Mouse (Mus musculus) CD4-positive, CD25-positive, alpha-beta regulatory T cell, adult 4 months (primary cell): ENCODE results near the gene Dlg2. TPM values are rescaled to one million over a fixed set of nuclear protein-coding genes. Genes with fewer than 3 reads are reported as not detected.

Experiments used
- ATAC-seq: one replicate; pipeline ENCODE4 v1.8.0; 2017
- polyA plus RNA-seq, 2 experiments: library from polyadenylated mRNA; unstranded; fragments of 100-300 nt; shearing (Covaris generic); gene quantifications; one replicate each; pipeline ENCODE4 v1.2.1; 2017

The Dlg2 gene
- polyA plus RNA-seq, 2 experiments from 2014 or later, result 0.50 to 0.86 TPM

DNA sequence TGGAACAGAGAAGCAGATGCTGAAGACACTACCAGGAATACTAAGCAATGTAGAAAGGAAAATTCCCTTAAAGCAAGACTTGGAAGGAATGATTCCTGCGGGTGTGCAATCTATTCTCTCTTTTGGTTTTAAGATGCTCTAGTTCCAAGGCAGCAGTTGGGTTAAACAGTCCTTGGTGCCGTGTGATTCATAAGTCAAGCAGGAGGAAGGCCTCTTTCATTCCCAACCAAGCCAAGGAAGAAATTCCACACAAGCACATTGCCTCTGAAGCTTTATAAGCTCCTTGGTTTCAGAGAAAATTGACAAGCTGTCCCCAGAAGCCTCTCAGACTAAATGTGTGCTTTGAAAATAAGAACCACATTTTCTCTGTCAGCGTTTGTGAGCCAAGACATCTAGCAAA, 1309.4 kb downstream of the Dlg2 start:
- ATAC-seq, result no peak

DNA sequence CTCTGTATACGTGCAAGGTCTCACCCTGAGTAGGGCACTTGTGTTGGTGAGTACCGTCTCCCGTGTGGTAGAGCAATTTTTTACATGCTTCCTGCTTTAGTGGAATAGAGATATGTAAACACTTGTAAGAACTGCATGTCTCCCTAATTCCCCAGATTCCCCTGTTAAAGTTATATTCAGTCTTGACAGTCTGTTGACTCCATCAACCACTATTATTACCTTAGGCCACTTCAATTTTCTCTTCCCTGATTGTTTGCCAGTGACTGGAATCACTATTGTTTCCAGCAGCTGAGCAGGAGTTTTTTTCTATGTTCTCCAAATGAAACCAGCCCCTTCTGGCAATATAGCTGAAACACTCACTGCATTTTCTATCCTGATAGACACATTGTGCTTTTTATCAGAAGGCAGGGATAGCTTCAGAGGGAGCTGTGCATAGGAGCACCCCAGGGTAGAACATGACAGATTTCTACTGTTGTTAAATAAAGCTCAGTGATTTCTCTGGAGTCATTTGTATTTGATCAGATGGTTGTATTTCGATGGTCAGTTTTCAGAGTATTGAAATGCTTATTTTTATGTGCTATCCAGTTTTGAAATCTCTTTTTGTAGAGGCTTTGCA, 1314.6 kb downstream of the Dlg2 start:
- ATAC-seq, result no peak

DNA sequence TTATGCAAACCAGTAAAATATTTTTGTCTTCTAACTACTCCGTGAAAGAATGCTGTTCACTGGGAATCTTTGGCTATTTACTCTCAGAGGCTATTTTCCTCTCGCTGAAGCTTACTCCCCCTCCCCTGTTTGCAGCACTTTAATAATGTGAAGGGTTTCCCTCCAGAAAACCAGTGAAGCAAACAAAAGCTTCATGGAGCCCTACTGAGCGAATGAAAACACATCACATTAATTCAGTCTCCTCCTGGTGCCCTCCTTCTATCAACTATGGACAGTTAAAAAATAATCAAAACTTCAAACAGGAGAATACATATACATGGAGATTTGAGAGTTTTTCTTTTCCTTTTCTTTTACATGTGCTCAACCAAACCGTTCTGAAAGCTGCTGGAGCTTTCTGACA, 1330.2 kb downstream of the Dlg2 start:
- ATAC-seq, result no peak

DNA sequence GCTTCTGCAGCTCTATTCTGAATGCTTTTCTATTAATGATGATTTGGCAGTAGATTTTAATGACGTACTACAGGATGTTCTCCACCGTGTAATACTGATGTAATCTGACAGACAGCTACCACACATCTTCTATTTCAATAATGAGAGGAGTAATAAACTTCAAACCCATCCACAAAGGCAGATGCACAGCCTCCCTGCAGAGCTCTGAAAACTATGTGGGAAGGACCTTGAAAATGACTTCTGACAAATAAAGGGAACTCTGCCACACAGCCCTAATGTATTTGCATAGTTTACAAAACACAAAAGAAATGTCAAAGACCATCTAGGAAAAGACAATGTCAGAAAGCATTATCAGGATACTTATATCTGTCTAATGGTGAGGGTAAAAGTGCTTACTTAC, 1334.3 kb downstream of the Dlg2 start:
- no peak for ATAC-seq

DNA sequence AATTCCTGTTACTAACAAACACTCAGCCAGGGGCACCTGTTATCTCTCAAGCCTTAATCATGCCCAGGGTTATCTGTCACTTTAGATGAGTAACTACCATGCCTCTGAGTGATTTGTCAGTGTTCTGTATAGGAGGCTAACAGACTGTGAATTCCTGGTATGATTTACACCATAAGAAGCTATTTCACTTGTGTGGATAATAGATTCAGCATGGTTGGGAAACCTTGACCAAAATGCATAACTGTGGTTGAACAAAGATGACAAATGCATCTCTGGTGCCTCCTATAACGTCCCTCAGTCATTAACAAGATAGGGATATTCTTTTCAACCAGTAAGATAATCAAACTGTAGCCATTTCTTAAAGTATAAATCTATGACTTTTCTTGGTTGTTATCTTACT, 1341.5 kb downstream of the Dlg2 start:
- ATAC-seq, result no peak

DNA sequence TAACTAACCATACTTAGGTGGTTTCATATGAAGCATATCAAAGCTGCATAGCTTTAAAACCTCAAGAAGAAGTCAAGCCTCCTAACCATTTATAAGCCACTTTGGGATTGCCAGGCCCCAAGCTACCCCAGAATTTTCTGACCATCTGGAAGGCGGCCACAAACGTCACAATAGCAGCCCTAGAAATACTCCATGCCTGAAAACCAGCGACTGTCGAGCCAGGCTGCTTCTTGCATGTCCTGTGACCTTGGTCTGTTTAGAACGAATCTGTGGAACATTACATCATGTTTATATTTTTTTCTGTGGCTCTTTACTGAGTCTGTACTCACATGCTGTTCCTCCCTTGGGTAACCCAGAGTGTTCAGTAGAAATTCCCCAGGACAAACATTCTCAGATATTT, 1355.7 kb downstream of the Dlg2 start:
- ATAC-seq, result no peak

DNA sequence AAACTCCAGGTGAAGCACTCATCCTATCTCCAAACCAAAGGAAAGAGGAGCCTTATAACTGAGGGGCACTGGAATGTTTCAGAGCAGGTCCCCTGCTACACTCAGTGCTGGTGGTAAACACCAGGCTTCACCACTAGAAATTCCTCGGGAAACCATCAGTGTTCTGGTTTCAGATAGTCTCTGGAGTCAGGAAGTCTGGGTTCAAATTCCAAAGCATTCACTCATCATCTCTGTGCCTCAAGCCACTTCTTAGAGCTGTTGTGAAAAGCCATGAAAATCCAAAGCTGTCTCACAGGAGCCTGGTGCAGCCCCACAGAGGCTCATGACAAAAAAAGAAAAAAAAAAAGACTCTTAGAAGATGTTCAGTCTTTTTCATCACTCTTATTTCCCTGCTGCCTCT, 1369.3 kb downstream of the Dlg2 start:
- ATAC-seq, result no peak

DNA sequence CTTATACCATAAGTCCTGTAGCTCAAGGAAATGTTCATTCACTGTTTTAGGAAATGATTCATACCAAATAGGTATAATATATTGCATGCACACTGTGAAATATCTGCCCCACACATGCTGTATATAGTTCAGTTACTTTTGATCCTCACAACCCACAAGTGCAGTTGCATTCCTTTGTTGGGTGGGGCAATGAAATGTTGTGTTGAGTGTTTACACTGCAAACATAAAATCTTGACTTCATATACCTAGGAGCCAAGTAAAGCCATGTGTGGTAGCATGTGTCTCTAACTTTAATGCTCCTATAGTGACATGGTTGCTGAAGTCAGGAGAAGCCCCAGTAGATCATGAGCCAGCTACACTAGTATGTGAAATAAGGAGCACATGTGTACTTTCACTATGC, 1372.9 kb downstream of the Dlg2 start:
- no peak for ATAC-seq

DNA sequence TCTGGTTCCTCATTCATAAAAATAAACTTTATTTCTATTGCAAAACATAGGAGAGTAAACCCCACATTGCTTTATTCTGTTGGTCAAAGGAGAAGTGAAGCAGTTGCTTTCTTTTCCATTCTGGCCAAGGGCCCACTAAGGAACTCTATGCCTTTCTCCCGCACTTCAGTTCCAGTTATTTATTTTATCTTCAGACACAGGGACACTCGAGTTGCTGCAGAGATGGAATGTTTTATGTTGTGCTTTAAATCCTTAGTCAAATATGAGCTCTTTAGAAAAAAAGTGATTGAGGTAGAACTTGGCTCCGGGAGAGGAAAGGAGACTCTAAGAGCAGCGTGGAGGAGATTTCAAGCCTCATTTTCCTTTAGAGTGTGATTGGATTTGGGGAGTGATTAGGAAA, 1377.2 kb downstream of the Dlg2 start:
- no peak for ATAC-seq

DNA sequence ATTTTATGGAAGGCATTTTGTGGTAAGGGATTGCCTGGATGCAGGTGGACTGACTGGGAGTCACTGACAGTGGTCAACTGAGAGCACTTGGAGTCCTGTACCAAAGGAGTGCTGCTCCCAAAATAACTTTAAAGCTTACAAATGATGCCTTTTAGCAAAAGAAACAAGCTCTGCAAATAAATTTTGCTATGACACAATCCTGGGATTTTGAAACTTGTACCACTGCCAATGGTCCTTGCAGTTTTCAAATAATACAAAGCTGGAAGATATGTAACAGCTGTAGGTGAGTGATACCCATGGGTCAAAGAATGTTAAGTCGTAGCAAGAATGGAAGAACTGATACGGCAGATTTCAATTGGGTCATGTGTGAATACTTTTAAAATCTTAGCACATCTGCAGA, 1380.5 kb downstream of the Dlg2 start:
- ATAC-seq, result no peak

DNA sequence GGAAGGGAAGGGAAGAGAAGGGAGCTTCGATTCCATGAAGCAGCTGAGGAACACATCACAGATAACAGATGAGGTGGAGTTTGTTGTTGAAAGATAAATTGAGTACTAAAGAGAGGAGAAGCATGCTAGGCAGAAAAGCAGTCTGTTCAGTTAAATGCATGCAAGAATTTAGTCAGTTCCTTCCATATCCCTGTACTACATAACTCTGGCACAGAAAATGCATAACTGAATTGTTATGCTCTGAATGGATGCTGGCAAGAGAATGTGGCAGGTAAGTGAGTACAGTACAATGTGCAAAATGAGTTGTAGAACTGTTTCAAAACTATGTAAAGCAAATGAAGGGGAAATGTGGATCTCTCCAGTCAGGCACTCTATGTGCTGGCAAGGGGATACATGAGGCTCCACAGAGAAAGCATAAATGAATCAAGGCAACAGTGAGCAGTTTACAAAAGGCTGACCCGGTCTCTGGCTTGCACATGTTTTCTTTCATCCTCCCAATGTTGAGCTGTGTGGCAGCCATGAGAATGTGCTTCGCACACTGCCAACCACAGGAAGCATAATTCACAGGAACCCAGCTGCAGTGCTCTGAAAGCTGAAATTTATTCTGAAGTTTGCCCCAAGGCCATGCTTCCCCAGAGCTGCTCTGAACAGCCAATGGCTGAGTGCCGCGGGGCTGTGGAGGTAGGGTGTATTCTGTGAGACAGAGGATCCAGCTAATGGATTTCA, 1386.5 kb downstream of the Dlg2 start:
- no peak for ATAC-seq

DNA sequence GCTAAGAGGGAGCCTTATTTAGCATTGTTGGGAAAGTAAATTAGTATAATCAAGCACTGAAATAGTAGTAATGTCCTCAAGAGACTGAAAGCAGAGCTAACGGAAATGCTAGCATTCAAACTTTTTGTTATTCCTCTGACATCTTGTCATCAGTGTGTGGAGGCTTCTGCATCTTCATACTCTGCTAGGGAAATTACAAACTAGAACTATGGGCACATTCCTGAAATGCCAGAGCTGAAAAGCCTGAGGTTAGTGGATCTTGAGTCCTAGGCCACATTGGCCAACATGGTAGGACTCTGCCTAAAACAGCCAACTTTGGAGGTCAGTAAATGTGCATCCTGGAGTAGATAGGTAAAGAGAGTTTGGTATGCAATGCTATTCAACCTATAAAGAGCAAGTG, 1392.4 kb downstream of the Dlg2 start:
- ATAC-seq, result no peak

DNA sequence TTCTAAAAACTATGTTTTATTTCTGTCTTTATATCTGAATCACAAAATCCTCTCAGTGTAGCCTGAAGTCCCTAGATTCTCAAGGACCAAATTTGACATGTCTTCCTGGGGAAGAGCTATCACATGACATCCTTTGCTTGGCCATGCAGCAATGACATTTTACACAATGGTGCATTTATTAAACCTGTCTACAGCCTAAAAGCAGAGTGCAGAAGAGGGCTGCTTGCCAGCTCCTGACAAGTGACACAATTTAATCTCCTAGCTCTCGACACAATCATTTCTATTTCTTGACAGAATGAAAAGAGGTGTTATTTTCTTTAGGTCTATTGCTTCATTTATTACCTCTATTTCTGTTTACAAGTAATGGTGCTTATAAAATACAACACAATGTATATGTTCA, 1400.4 kb downstream of the Dlg2 start:
- ATAC-seq, result no peak

DNA sequence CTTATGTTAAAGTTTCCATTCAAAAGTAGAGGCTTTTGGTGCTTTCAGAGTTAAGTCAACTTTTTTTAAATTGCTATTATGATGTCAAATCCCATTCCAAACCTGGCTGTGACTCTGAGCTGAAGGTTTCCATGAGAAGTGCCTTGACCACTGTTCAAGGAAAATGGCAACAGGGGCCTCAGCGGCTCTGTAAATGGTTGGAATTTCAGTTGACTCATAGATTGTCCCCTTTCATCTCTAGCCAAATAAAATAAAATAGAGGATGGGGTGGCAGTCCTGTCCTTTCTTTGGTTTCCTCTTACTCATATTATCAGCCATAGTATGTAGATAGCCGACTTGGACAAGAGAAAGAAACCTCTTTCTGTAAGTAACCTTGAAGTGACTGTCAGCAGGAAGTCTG, 1401.3 kb downstream of the Dlg2 start:
- no peak for ATAC-seq

DNA sequence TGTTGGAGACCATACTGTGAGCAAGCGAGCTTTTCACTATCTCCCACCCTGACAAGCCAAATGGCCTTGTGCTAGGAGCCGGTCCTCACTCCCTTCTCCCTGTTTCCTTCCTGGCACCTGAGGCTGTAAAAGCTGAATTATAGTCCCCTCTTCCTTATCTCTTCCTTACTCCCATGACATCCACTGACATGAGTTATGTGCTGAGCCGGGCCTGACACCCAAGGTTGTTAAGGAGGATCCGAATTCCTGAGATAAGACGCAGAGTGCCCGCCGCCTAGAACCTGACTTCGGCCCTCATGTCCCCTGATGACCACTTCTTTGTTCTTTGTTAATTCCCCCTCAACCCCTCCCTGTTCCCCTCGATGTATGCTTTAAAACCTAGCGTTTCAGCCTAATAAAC, 1409.9 kb downstream of the Dlg2 start:
- no peak for ATAC-seq

DNA sequence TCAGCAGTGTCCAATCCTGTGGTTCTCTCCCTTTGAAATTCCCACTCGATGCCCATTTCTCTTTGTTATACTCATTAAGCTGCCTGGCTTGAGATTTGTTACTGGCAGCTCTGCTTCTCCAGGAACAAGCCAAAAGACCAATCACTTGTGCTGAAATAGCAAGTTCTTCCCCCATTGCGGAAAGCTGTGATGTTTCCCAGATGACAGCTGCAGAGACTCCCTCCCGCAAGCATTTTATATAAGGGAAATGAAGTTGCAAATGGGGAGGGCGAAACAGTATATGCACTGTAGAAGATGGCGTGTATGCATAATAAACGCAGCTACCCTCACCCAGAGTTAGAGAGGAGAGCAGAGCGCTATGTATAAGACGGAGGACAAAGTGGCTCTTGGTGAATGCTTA, 1417.5 kb downstream of the Dlg2 start:
- ATAC-seq, result no peak

DNA sequence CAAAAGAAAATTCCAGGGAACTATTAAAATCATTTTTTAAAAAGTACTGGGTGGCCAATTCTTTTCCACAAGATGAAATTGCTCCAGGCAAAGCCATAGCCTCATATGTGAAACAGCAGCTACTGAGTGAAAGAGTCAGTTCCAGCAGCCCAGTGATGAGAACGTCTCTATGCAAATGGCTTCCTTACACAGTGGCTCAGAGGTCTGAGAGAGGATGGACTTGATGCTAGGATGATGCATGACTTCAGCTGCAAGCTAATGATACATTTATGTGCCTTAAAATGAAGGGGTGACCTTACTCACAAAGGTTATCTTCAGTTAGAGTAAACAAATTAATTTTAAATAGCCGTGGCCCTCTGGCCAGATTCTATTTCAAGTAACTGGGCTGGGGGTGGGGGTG, 1420.5 kb downstream of the Dlg2 start:
- ATAC-seq, result no peak

DNA sequence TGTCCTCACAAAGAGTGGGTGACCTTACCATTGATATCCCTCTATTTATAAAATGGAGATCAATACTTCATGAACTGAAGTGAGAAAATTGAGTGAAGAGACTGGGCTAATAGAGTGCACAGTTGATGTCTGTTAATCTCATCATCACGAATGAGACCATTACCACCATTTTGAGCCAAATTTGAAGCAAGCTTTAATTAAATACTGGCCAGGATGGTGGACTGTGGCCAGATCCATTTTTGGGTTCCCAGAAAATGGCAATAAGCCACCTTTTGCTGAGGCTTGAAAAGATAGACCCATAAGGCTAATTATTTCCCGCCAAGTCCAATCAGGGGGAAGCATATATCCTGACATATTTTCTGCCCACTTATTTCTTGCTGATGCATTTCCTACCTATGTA, 1421.0 kb downstream of the Dlg2 start:
- ATAC-seq, result no peak

DNA sequence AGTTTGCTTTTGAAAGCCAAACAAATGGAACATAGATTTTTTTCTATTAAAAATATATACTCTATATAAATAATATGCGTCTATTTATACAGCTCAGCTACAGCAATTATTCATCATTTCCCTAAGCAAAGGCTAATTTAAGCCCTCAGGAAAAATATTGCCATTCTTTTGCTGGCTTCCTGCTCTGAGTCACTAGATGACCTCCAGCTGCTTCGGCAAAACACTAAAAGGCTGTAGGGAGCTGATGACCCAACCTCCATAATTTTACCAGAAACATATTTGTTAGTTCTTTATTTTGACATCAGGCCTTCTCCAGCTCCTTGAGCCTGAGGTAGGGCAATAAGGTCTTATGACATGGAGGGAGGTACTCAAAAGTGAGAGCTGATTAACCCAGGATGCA, 1426.0 kb downstream of the Dlg2 start:
- no peak for ATAC-seq

DNA sequence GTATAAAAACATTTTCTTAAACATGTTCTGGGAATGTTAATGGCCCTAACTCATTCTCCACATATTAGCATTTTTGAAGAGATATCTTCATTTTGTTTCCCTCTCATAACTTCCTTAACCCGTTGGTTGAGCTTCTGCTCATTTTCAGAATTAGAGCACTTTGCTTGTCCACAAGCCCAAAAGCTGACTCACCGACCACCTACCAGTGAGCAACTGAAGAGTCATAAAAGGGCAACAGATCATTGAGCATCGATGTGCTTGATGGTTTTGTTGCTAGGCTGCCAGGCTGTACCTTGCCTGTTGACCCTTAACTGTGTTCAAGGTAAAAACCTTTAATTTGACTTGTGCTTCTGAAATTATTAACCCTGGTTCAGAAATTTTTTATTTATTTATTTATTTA, 1440.3 kb downstream of the Dlg2 start:
- no peak for ATAC-seq

DNA sequence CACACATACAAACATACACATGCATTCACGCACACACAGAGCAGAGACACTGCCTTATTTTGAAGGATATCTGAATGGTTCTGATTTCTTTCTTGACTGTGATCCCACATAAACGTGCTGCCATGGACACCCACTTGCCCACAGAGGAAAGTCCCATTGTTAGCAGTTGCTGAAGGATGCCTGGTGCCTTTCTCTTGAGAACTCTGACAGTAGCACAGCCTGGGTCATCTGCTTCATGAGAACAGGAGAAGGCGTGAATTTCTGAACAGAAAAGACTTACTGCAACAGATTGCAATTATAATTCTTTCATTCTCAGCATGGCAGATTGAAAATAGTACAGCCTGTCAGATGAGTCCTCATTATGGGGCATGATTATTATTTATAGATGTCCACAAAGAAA, 1442.6 kb downstream of the Dlg2 start:
- no peak for ATAC-seq

DNA sequence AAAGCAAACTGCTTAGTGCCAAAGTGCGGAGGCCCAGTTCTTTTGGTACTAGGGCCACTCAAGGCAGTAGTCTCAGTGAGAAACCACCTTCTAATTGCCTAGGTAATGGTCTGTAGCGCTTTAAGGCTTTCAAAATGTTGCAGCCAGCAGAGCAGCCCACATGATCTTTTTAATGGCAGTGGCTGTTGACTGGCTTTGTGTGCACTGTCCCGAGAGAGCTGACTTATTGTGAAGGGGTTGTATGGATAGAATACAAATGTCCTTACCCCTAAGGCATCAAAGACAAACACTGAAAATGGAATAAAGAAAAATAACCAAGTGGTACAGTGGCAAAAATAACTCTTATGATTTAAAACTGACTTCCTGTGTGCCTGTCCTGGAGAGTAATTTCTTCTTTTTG, 1443.3 kb downstream of the Dlg2 start:
- ATAC-seq, result no peak

DNA sequence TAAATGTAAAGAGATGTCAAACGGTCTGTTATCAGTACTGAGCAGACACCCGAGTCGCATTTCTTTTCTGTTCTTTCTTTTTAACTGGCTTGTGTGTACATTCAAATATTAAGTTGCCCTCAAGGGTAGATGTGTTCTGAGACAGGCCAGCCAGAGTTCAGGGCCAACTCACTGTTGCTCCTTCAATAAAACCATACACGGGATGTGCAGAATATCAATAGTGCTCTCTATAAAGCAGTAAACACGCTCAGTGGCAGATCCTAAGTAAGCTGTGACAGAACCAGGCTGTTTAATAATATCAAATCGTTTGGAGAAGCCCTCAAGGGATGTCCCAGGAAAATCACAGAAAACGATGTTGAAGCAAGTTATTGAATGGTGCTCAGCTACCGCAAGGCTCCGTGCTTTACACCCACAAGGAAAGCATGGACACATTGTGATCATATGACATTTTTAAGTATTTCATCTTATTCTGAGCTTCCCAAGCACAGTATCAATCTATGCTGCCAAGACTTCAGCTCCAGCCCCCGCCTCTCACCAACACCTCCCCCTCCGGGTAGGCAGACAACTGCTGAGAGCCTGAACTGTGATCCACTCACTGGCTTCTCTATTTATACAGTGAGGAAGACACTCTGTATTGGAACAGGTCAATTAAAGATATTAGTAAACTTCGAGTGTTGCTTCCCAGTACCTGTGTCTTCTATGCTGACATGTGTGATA, 1458.6 kb downstream of the Dlg2 start:
- no peak for ATAC-seq

DNA sequence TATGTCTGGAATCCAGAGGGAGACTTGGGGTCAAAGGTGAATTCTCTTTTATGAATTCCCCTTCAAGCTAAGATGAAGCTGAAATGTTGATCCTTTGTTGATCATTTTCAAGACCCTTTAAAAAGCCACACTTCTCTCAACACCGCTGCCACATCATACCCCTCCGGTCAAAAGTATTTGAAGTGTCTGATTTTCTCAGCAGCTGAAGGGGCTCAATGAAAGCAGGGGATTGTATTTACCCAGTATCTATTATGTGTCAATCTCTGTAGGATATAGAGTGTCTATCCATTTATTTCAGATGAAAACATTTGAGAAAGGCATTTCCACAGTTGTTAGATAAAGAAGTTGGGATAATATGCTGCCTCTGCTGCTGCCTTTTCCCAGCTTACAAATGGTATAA, 1459.7 kb downstream of the Dlg2 start:
- ATAC-seq, result no peak
